Mouse (Mus musculus): ENCODE measurements around the gene Mllt6.
"Not testable (repeated sequence)": the region's sequence is repeated elsewhere in the genome, so short reads cannot be mapped to it uniquely, and the experiment has no call there.

Gene Mllt6

GRCm38 (mm10) chr11:97662893-97663527 is at the start of gene Mllt6:
Gene Mllt6, plus strand, starts transcription at chr11:97663414.
- DNase-seq (ENCODE audit: low spot score in 2 of 2), result peak; percentile 52 to 74

- DNase-seq (ENCODE audit: low spot score in 2 of 2), result no peak
Observed at GRCm38 (mm10) chr11:97615276-97615675, 47.9 kb upstream of the Mllt6 start.

- no peak for DNase-seq (ENCODE audit: low spot score in 2 of 2)
Observed at GRCm38 (mm10) chr11:97618368-97618767, 44.8 kb upstream of the Mllt6 start.

- peak; percentile 74 to 92 for DNase-seq (ENCODE audit: low spot score in 2 of 2)
Observed at GRCm38 (mm10) chr11:97619391-97619795, 43.8 kb upstream of the Mllt6 start.

- DNase-seq (ENCODE audit: low spot score in 2 of 2), result peak; percentile 57 to 83
Observed at GRCm38 (mm10) chr11:97622440-97622839, 40.8 kb upstream of the Mllt6 start.

- DNase-seq (ENCODE audit: low spot score in 2 of 2), result no peak
Observed at GRCm38 (mm10) chr11:97623166-97623565, 40.0 kb upstream of the Mllt6 start.

- DNase-seq (ENCODE audit: low spot score in 2 of 2), result no peak
Observed at GRCm38 (mm10) chr11:97625551-97625950, 37.7 kb upstream of the Mllt6 start.

GRCm38 (mm10) chr11:97626431-97626830 is 36.8 kb upstream of the Mllt6 start:
- no peak for DNase-seq (ENCODE audit: low spot score in 2 of 2)

GRCm38 (mm10) chr11:97626850-97627249 is 36.4 kb upstream of the Mllt6 start:
- no peak for DNase-seq (ENCODE audit: low spot score in 2 of 2)

GRCm38 (mm10) chr11:97627556-97628302 is 35.5 kb upstream of the Mllt6 start:
- no peak for DNase-seq (ENCODE audit: low spot score in 2 of 2)

GRCm38 (mm10) chr11:97628303-97628567 is 35.0 kb upstream of the Mllt6 start:
- peak in 1 of 2 experiments; percentile 26 for DNase-seq (ENCODE audit: low spot score in 2 of 2)

GRCm38 (mm10) chr11:97628568-97629518 is 34.4 kb upstream of the Mllt6 start:
- peak in 1 of 2 experiments; percentile 21 for DNase-seq (ENCODE audit: low spot score in 2 of 2)

- peak; percentile 84 to 88 for DNase-seq (ENCODE audit: low spot score in 2 of 2)
Observed at GRCm38 (mm10) chr11:97629576-97629975, 33.6 kb upstream of the Mllt6 start, which contains the start of gene Epop. Gene Epop, minus strand, starts transcription at chr11:97629702.

GRCm38 (mm10) chr11:97631046-97631445 is 32.2 kb upstream of the Mllt6 start:
- no peak for DNase-seq (ENCODE audit: low spot score in 2 of 2)

- no peak for DNase-seq (ENCODE audit: low spot score in 2 of 2)
Observed at GRCm38 (mm10) chr11:97631500-97631899, 31.7 kb upstream of the Mllt6 start.

- DNase-seq (ENCODE audit: low spot score in 2 of 2), result peak; percentile 77 to 92
Observed at GRCm38 (mm10) chr11:97631938-97632337, 31.3 kb upstream of the Mllt6 start.

- DNase-seq (ENCODE audit: low spot score in 2 of 2), result not testable (repeated sequence)
Observed at GRCm38 (mm10) chr11:97632440-97632839, 30.8 kb upstream of the Mllt6 start.

GRCm38 (mm10) chr11:97635468-97636019 is 27.7 kb upstream of the Mllt6 start:
- DNase-seq (ENCODE audit: low spot score in 2 of 2), result no peak

GRCm38 (mm10) chr11:97641668-97642067 is 21.5 kb upstream of the Mllt6 start:
- DNase-seq (ENCODE audit: low spot score in 2 of 2), result no peak

- DNase-seq (ENCODE audit: low spot score in 2 of 2), result no peak
Observed at GRCm38 (mm10) chr11:97642746-97643145, 20.5 kb upstream of the Mllt6 start.

GRCm38 (mm10) chr11:97643380-97644055 is 19.7 kb upstream of the Mllt6 start:
- DNase-seq (ENCODE audit: low spot score in 2 of 2), result no peak
